Mouse (Mus musculus): ENCODE data around the gene Gm29427. TPM values are rescaled to one million over a fixed set of nuclear protein-coding genes. Genes with fewer than 3 reads are reported as not detected.

Gm29427 gene
- total and polyA plus RNA-seq, 3 experiments = not detected

- Histone ChIP-seq H3K27me3 (replicated peaks) (no peaks in the 10 kb centered on the region), H3K9me3 (replicated peaks; ENCODE audit: low read length) (no peaks in the 10 kb centered on the region), H3K27ac (ENCODE audit: insufficient read depth, low read depth) (no peak overlapping the region), H3K4me2 (ENCODE audit: insufficient read depth, low read depth, poor library complexity, severe bottlenecking) (no peak overlapping the region), H3K4me1 (ENCODE audit: control insufficient read depth in 1 of 2, insufficient read depth in 2 of 2) (peaks cover 0 to 9% of the 10 kb centered on the region in 2 experiments; a peak in 1 of 4 replicates), H3K9ac (ENCODE audit: insufficient read depth, low read depth) (no peak overlapping the region), H3K79me2 (replicated peaks; ENCODE audit: control insufficient read depth, extremely low read depth, insufficient read depth, poor library complexity, severe bottlenecking) (no peaks in the 10 kb centered on the region), H3K36me3 (replicated peaks in 1 of 2; ENCODE audit: control insufficient read depth in 1 of 2, insufficient read depth in 1 of 2, low read length in 1 of 2) (peaks cover 0 to 6% of the 10 kb centered on the region in 2 experiments), H3K4me3 (replicated peaks in 1 of 3; ENCODE audit: low read depth in 2 of 3, low read length in 2 of 3, poor library complexity in 1 of 3) (no peak overlapping the region)
- DNase-seq (ENCODE audit: extremely low read depth) = no peak
- in situ Hi-C loops (cut with MboI; ENCODE audit: low pct_ligation_motif_present, low pct_unique_long_range_greater_than_20kb, low sequenced_read_pairs) = no loop called here
- TF ChIP-seq ELF1 (IDR thresholded peaks at IDR 0.05; ENCODE audit: low read depth, low read length) (no peak), SIN3A (IDR thresholded peaks at IDR 0.05; ENCODE audit: low read length) (no peak), TBP (conservative IDR thresholded peaks at IDR 0.05; ENCODE audit: low read depth, low read length) (no peak), JUND (conservative IDR thresholded peaks at IDR 0.05; ENCODE audit: low read depth, low read length) (no peak), CHD1 (IDR thresholded peaks at IDR 0.05; ENCODE audit: low read depth, low read length) (no peak), MXI1 (IDR thresholded peaks at IDR 0.05; ENCODE audit: low read depth, low read length) (no peak), POLR2A (IDR thresholded peaks at IDR 0.05; ENCODE audit: low read depth, low read length) (no peak)
- dilution Hi-C loops (cut with MboI; ENCODE audit: extremely low pct_ligation_motif_present, extremely low pct_unique_long_range_greater_than_20kb, low sequenced_read_pairs) = no loop called here
Measured at GRCm38 (mm10) chr1:130728708-130729107, 13.1 kb upstream of the Gm29427 start.

- Histone ChIP-seq H3K9ac (ENCODE audit: insufficient read depth, low read depth) (no peak overlapping the region), H3K27ac (ENCODE audit: insufficient read depth, low read depth) (no peak overlapping the region), H3K4me2 (ENCODE audit: insufficient read depth, low read depth, poor library complexity, severe bottlenecking) (no peak overlapping the region), H3K27me3 (replicated peaks) (no peaks in the 10 kb centered on the region), H3K79me2 (replicated peaks; ENCODE audit: control insufficient read depth, extremely low read depth, insufficient read depth, poor library complexity, severe bottlenecking) (no peaks in the 10 kb centered on the region), H3K36me3 (replicated peaks in 1 of 2; ENCODE audit: control insufficient read depth in 1 of 2, insufficient read depth in 1 of 2, low read length in 1 of 2) (peaks cover 0 to 11% of the 10 kb centered on the region in 2 experiments), H3K4me3 (replicated peaks in 1 of 3; ENCODE audit: low read depth in 2 of 3, low read length in 2 of 3, poor library complexity in 1 of 3) (no peak overlapping the region), H3K9me3 (replicated peaks; ENCODE audit: low read length) (no peaks in the 10 kb centered on the region), H3K4me1 (ENCODE audit: control insufficient read depth in 1 of 2, insufficient read depth in 2 of 2) (peaks cover 0 to 8% of the 10 kb centered on the region in 2 experiments; a peak in 1 of 4 replicates)
- in situ Hi-C loops (cut with MboI; ENCODE audit: low pct_ligation_motif_present, low pct_unique_long_range_greater_than_20kb, low sequenced_read_pairs) = no loop called here
- TF ChIP-seq KAT2A (IDR thresholded peaks at IDR 0.05; ENCODE audit: insufficient replicate concordance, low read length) (no peak), SIN3A (IDR thresholded peaks at IDR 0.05; ENCODE audit: low read length) (no peak), PAX5 (IDR thresholded peaks at IDR 0.05; ENCODE audit: low read length) (no peak), RCOR1 (conservative IDR thresholded peaks at IDR 0.05; ENCODE audit: low read depth, low read length) (no peak)
- dilution Hi-C loops (cut with MboI; ENCODE audit: extremely low pct_ligation_motif_present, extremely low pct_unique_long_range_greater_than_20kb, low sequenced_read_pairs) = no loop called here
- DNase-seq (ENCODE audit: extremely low read depth) = no peak
Measured at GRCm38 (mm10) chr1:130728070-130728469, 12.5 kb upstream of the Gm29427 start.

DNA sequence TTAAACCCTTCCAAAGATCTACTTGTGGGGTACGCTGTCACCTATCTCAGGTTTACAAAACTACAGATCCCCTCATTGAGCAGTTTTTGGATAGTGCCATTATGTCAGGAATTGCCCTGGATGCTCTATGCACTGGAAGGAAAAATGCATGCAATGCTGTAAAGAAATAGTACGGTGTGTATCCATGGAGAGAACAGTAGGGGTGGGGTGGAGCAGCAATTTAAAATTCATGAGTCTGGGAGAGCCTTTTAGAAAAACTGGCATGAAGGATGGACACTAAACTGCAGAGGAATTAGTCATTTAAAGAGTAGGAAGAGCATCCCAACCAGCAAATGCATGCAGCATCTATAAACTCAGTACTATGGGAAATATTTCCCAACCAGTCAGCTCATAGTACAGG, 10.8 kb upstream of the Gm29427 start:
- no peak for TF ChIP-seq ZKSCAN1 (IDR thresholded peaks at IDR 0.05; ENCODE audit: borderline replicate concordance, low read depth, low read length)
- TF ChIP-seq EP300 (IDR thresholded peaks at IDR 0.05; ENCODE audit: low read length) = no peak
- TF ChIP-seq HCFC1 (IDR thresholded peaks at IDR 0.05; ENCODE audit: low read depth, low read length) = no peak
- no peak for TF ChIP-seq SIN3A (IDR thresholded peaks at IDR 0.05; ENCODE audit: low read length)
- no peak for TF ChIP-seq ELF1 (IDR thresholded peaks at IDR 0.05; ENCODE audit: low read depth, low read length)
- Histone ChIP-seq H3K9me3 (replicated peaks; ENCODE audit: low read length) (no peaks in the 10 kb centered on the region), H3K27me3 (replicated peaks) (no peaks in the 10 kb centered on the region), H3K27ac (ENCODE audit: insufficient read depth, low read depth) (no peak overlapping the region), H3K79me2 (replicated peaks; ENCODE audit: control insufficient read depth, extremely low read depth, insufficient read depth, poor library complexity, severe bottlenecking) (no peaks in the 10 kb centered on the region), H3K4me1 (ENCODE audit: control insufficient read depth in 1 of 2, insufficient read depth in 2 of 2) (peaks cover 0 to under 1% of the 10 kb centered on the region in 2 experiments; a peak in 1 of 4 replicates), H3K4me2 (ENCODE audit: insufficient read depth, low read depth, poor library complexity, severe bottlenecking) (no peak overlapping the region), H3K4me3 (replicated peaks in 1 of 3; ENCODE audit: low read depth in 2 of 3, low read length in 2 of 3, poor library complexity in 1 of 3) (no peak overlapping the region), H3K9ac (ENCODE audit: insufficient read depth, low read depth) (no peak overlapping the region), H3K36me3 (replicated peaks in 1 of 2; ENCODE audit: control insufficient read depth in 1 of 2, insufficient read depth in 1 of 2, low read length in 1 of 2) (peaks cover 0 to 13% of the 10 kb centered on the region in 2 experiments)
- DNase-seq (ENCODE audit: extremely low read depth) = no peak
- dilution Hi-C loops (cut with MboI; ENCODE audit: extremely low pct_ligation_motif_present, extremely low pct_unique_long_range_greater_than_20kb, low sequenced_read_pairs) (no loop called here), in situ Hi-C loops (cut with MboI; ENCODE audit: low pct_ligation_motif_present, low pct_unique_long_range_greater_than_20kb, low sequenced_read_pairs) (no loop called here)
